Comparison of ENCODE assay signal across 27 mouse cellular contexts in genomic region chr1:96859995-96860684, GRCm38 (mm10). TPM values are rescaled to one million over a fixed set of nuclear protein-coding genes. Genes with fewer than 3 reads are reported as not detected.
DNase-seq lines count a peak whose midpoint lies in the region; ATAC-seq and TF ChIP-seq lines count a peak whose summit lies in the region.
"Had no signal": no experiment of that assay in that cellular context is flagged by ENCODE, and none has a peak within 500 bp of the region (broad histone marks: within the 10 kb centered on the region; RNA-seq: fewer than 3 reads in every experiment).

No protein-coding gene starts in this region.

- TF ChIP-seq EP300 in MEL (IDR thresholded peaks at IDR 0.05; ENCODE audit: low read depth in 1 of 2, low read length in 2 of 2): peak in 1 of 2 experiments; percentile 34; a peak in 1 of 4 replicates

- H3K4me3 ChIP-seq in MEL (ENCODE audit: control insufficient read depth in 1 of 2, insufficient read depth in 1 of 2, low read depth in 2 of 2, low read length in 2 of 2): no peak overlapping the region
- H3K4me3 ChIP-seq in embryonic facial prominence, embryonic 10.5 days: no peak overlapping the region
- H3K4me3 ChIP-seq: embryonic facial prominence, embryonic 12.5 days; erythroblast, embryonic 14.5 days; forebrain, embryonic 10.5 days; forebrain, embryonic 12.5 days had no signal

- no peaks in the 10 kb centered on the region; a peak in 1 of 4 replicates for H3K4me1 ChIP-seq in MEL (ENCODE audit: control insufficient read depth in 1 of 2, insufficient read depth in 2 of 2, low read length in 2 of 2)
- no peaks in the 10 kb centered on the region for H3K4me1 ChIP-seq in embryonic facial prominence, embryonic 10.5 days
- H3K4me1 ChIP-seq: embryonic facial prominence, embryonic 12.5 days; forebrain, embryonic 10.5 days; forebrain, embryonic 12.5 days had no signal

- TF ChIP-seq POLR2A in MEL (IDR thresholded peaks at IDR 0.05; ENCODE audit: control insufficient read depth in 1 of 2, insufficient read depth in 1 of 2, low read depth in 1 of 2, low read length in 2 of 2, poor library complexity in 1 of 2): no peak

- H3K9ac ChIP-seq in MEL (ENCODE audit: control insufficient read depth, low read depth, low read length, poor library complexity, severe bottlenecking): no peak overlapping the region
- H3K9ac ChIP-seq: embryonic facial prominence, embryonic 12.5 days; forebrain, embryonic 12.5 days had no signal

- WGBS in embryonic facial prominence, embryonic 10.5 days: 91% methylated on average over 7 of the region's 7 CpGs

- TF ChIP-seq CTCF in MEL (IDR thresholded peaks at IDR 0.05 in 2 of 3, conservative IDR thresholded peaks at IDR 0.05 in 1 of 3; ENCODE audit: control insufficient read depth in 1 of 3, insufficient read depth in 1 of 3, low read depth in 2 of 3, low read length in 3 of 3, poor library complexity in 1 of 3, severe bottlenecking in 1 of 3): no peak

- no peaks in the 10 kb centered on the region for H3K79me2 ChIP-seq in MEL (ENCODE audit: control insufficient read depth, insufficient read depth, low read length, poor library complexity)

- no peak overlapping the region for H3K27ac ChIP-seq in MEL (ENCODE audit: control insufficient read depth, low read depth, low read length)
- no peak overlapping the region for H3K27ac ChIP-seq in embryonic facial prominence, embryonic 10.5 days (replicated peaks)
- H3K27ac ChIP-seq: embryonic facial prominence, embryonic 12.5 days; forebrain, embryonic 10.5 days; forebrain, embryonic 12.5 days had no signal

- no peak for TF ChIP-seq RAD21 in MEL (IDR thresholded peaks at IDR 0.05; ENCODE audit: low read depth, low read length)

- H3K27me3 ChIP-seq in MEL (ENCODE audit: control insufficient read depth in 1 of 2, insufficient read depth in 2 of 2, low read length in 2 of 2): no peaks in the 10 kb centered on the region
- H3K27me3 ChIP-seq in embryonic facial prominence, embryonic 10.5 days (replicated peaks; ENCODE audit: low read depth, poor library complexity, severe bottlenecking): no peaks in the 10 kb centered on the region
- H3K27me3 ChIP-seq: CH12.LX; embryonic facial prominence, embryonic 12.5 days; forebrain, embryonic 12.5 days had no signal

- peak; percentile 38 for DNase-seq in MEL (ENCODE audit: low read depth, low spot score)
- no peak for DNase-seq in left cerebral cortex, adult 8-10 months (ENCODE audit: low spot score in 2 of 2)
- no peak for DNase-seq in embryonic facial prominence, embryonic 10.5 days (ENCODE audit: low spot score)
- DNase-seq in left cerebral cortex, postnatal 25 days (ENCODE audit: low spot score in 2 of 2): no peak
- DNase-seq: adrenal gland, adult 2 months; adrenal gland, postnatal 14 days; adrenal gland, postnatal 36 days; B cell, adult 2 months; cerebellum, adult 11-12 months; cerebellum, adult 2 months; cerebellum, adult 9-10 months; cerebellum, postnatal 10 days; cerebellum, postnatal 25 days; embryo, embryonic 11 days had no signal

- intact Hi-C loops in left cerebral cortex, postnatal 25 days (cut with DNase I): no loop called here

- ATAC-seq in granulocyte monocyte progenitor cell, adult 5-6 weeks (replicated peaks; ENCODE audit: poor library complexity, severe bottlenecking): peak; percentile 92
- ATAC-seq in megakaryocyte, adult 5-6 weeks (ENCODE audit: poor library complexity, severe bottlenecking): peak; percentile 82
- ATAC-seq in neutrophil, adult 5-6 weeks (ENCODE audit: extremely low read depth, insufficient number of reproducible peaks, low FRiP score, poor library complexity, severe bottlenecking): peak; percentile 58; the same call in 1 of the 2 replicates
- no peak for ATAC-seq in erythroblast, adult 5-6 weeks (replicated peaks; ENCODE audit: low FRiP score, poor library complexity, severe bottlenecking)
- ATAC-seq: CD4-positive, CD25-positive, alpha-beta regulatory T cell, adult 4 months; forebrain, embryonic 14.5 days; forebrain, embryonic 16.5 days had no signal

- no peaks in the 10 kb centered on the region for H3K9me3 ChIP-seq in MEL (replicated peaks; ENCODE audit: insufficient read depth, low read length)
- no peaks in the 10 kb centered on the region for H3K9me3 ChIP-seq in embryonic facial prominence, embryonic 10.5 days
- H3K9me3 ChIP-seq: embryonic facial prominence, embryonic 12.5 days; forebrain, embryonic 10.5 days; forebrain, embryonic 12.5 days had no signal

- peaks cover 0 to 4% of the 10 kb centered on the region in 2 experiments; a peak in 1 of 4 replicates for H3K36me3 ChIP-seq in MEL (ENCODE audit: control insufficient read depth in 1 of 2, insufficient read depth in 2 of 2, low read length in 2 of 2)
- H3K36me3 ChIP-seq in embryonic facial prominence, embryonic 10.5 days (replicated peaks): no peaks in the 10 kb centered on the region
- H3K36me3 ChIP-seq: embryonic facial prominence, embryonic 12.5 days; forebrain, embryonic 10.5 days; forebrain, embryonic 12.5 days; G1E had no signal

TF ChIP-seq in MEL, 35 proteins besides CTCF, POLR2A, EP300 and RAD21:
- TF ChIP-seq ZNF384 (IDR thresholded peaks at IDR 0.05; ENCODE audit: low read depth, low read length) (peak; percentile 79), MYC (IDR thresholded peaks at IDR 0.05; ENCODE audit: low read depth, low read length) (no peak)
TF ChIP-seq in MEL: peak in this region for 1.

RNA-seq across cellular contexts. Expression of gene Slco4c1, which starts 11.8 kb away (rescaled TPM):
- total RNA-seq in MEL (2012; rRNA removed): not detected in 2 replicates
- not detected for polyA plus RNA-seq in MEL (2012; ENCODE audit: insufficient read depth in 1 of 2, insufficient read length in 2 of 2, low read depth in 1 of 2, low replicate concordance in 2 of 2, missing spikeins in 1 of 2)
- total RNA-seq in granulocyte monocyte progenitor cell, adult 5-6 weeks (2014; fragmentation: Nextera tagmentation): 0.85 and 0.92 TPM in 2 replicates
- total RNA-seq in granulocyte monocyte progenitor cell, adult 5-6 weeks (2017): 0.52 and 1.1 TPM in 2 replicates
- total RNA-seq in megakaryocyte, adult 5-6 weeks (2015): 12.8 and 15.9 TPM in 2 replicates
- total RNA-seq in megakaryocyte, adult 5-6 weeks (2017): 9.1 and 13.3 TPM in 2 replicates
- total RNA-seq in neutrophil, adult 5-6 weeks (2017): 8.6 and 9.3 TPM in 2 replicates
- 1 to 10 TPM; 1.7 to 2.3 (median 2.0) TPM for total RNA-seq in left cerebral cortex, adult 8-10 months (2022)
- polyA plus RNA-seq in embryonic facial prominence, embryonic 10.5 days (2016; fragmentation: Nextera tagmentation; extraction: Ambion mirVana): 0.10 and 0.17 TPM in 2 replicates
- 1 to 10 TPM; 2.0 to 2.7 TPM for total RNA-seq in left cerebral cortex, postnatal 25 days (2021)
- total RNA-seq in erythroblast, adult 5-6 weeks (2015; ENCODE audit: low replicate concordance): 4.6 and 9.4 TPM in 2 replicates
- total RNA-seq in erythroblast, adult 5-6 weeks (2017; ENCODE audit: low replicate concordance): 4.0 and 4.6 TPM in 2 replicates
- total RNA-seq: adrenal gland, adult 2 months; adrenal gland, postnatal 14 days; adrenal gland, postnatal 36 days; CH12.LX had no signal
- polyA plus RNA-seq: adrenal gland, adult 2 months; CD4-positive, CD25-positive, alpha-beta regulatory T cell, adult 4 months; erythroblast, embryonic 14.5 days; forebrain, embryonic 10.5 days; G1E had no signal
